Mouse (Mus musculus) cerebellum, postnatal 4 days (tissue): ENCODE data around the gene H2-Ke6.
A peak's percentile ranks its signal among the peaks of the same experiment; 100 is the strongest.
"Not testable (repeated sequence)": the region's sequence is repeated elsewhere in the genome, so short reads cannot be mapped to it uniquely, and the experiment has no call there.

ENCODE experiments used
- DNase-seq, 2 experiments: peaks; one replicate each; pipeline ENCODE4 v3.0.0; 2022; ENCODE audit warnings: low spot score in 2 of 2, mixed read lengths in 1 of 2

The H2-Ke6 gene

DNA sequence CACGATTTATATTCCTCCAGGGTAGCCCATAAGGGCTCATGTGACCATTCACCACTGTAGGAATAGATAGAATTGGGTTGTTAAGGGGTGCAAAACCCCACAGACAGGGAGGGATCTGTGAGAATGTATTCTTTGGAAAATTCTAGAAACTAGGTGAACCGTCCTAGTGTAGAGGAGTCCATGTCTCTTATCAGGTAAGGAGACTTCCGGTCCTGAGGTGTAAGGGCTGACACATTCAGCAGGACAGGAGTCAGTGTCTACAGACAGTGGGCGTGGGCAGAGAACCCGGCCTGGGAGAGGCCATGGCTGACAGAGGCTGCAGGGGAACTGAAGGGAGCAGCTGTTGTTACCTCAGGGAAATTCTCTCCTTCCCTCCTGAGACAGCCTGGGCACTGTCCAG is 29.2 kb downstream of the H2-Ke6 start:
- DNase-seq = not testable (repeated sequence)

DNA sequence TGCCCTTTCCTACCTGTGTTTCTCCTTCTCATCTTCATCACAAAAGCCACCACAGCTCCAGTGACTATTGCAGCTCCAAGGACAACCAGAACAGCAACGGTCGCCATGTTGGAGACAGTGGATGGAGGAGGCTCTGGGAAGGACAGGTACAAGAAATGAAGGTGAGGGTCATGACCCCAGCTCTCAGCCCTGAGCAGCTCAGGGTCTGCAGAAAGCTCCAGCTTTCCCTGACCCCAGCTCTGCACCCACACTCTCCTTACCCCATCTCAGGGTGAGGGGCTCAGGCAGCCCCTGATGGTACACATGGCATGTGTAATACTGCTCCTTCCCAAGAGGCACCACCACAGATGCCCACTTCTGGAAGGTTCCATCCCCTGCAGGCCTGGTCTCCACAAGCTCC is 30.8 kb downstream of the H2-Ke6 start:
- DNase-seq = not testable (repeated sequence)

DNA sequence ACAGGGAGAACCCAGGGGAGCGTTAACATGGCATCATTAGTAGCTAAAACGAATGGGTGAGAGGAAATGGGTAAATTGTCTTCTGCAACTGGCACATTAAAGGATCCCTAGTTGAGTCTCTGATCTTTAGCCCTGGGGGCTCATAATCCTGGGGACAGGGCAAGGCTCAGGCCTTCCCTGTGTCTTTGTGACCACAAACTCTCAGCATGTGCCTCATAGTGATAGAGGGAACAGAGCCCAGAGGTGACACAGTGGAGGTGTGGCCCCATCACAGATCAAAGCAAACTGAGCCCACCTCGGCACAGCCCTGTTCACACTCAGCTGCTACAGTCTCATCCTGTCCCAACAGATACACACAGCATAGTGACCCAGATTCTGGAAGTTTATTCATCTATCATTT is 32.2 kb downstream of the H2-Ke6 start:
- DNase-seq = no peak

GRCm38 (mm10) chr17:33994959-33995358 is 32.9 kb downstream of the H2-Ke6 start:
- DNase-seq = no peak

- peak in 1 of 2 experiments; percentile 58 for DNase-seq
Observed at GRCm38 (mm10) chr17:33991788-33992664, 35.8 kb downstream of the H2-Ke6 start.

DNA sequence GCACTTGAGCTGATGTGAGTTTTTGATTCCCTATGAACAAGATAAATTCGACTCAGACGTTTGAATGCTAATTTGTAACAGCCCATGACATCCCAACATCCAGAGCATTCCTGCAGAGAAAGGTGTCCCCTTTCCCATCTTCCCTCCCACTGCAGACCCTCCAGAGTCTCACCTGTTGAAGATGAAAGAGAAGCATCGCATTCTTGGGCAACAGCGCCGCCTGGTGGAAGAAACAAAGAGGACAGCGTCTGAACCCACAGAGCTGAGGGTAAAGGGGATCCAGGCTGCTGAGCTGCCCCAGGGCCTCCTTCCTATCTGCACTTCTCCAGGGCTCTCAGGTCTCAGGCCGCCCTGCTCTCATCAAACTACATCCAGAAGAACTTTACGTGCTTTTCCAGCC is 45.7 kb downstream of the H2-Ke6 start:
- DNase-seq = peak in 1 of 2 experiments; percentile 68

- DNase-seq = peak; percentile 66 to 81
Observed at GRCm38 (mm10) chr17:33981192-33981909, 46.5 kb downstream of the H2-Ke6 start.

- no peak for DNase-seq
Observed at GRCm38 (mm10) chr17:33980181-33981035, 47.5 kb downstream of the H2-Ke6 start.

DNA sequence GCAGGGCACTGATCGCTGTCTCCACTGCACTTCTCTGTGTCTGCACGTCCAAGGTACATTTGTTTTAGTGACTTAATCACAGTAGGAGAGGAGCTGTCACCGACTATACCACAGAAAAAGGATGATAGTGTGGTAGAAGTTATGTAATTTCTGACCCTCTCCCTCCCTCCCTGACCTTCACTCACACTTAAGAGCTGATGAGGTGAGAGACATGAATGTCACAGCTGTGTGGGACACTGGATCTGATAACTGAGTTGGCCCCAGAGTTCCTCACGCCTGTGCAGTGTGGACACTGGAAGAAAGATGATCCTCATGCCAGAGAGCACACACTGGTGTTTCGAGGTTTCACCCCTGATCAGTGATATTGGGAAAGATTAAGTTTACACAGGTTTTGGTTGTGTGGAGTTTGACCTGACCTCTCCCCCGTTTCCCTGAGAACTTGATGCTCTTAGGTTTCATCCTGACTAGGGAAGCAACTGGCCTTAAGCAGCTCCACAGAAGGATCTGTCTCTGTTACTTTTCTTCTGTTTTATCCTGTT is 48.3 kb downstream of the H2-Ke6 start:
- no peak for DNase-seq

DNA sequence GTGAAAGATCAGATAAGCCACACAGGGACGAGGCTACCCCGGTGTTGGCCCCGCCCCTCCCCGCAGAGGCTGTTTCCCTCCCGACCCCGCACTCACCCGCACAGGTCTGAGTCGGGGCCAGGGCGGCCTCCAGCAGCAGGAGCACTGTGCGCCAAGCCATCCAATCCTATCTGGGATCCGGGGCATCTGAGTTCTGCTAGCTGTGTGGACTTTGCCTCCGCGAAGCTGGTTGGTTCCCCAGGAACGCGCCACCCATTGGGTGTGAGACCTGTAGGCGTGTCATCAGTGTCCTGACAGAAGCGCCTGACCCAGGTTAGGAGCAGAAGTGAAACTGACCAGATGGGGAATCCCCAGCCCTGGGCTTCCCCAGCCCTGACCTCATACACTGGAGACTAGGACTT is 49.2 kb downstream of the H2-Ke6 start:
- no peak for DNase-seq

- DNase-seq = no peak
Observed at GRCm38 (mm10) chr17:33977861-33978557, 49.9 kb downstream of the H2-Ke6 start.
